Mouse (Mus musculus): ENCODE results near the gene Olfr12. TPM values are rescaled to one million over a fixed set of nuclear protein-coding genes. Genes with fewer than 3 reads are reported as not detected.

Gene Olfr12
- total and polyA plus RNA-seq, 2 experiments from 2014 or later, result not detected

DNA sequence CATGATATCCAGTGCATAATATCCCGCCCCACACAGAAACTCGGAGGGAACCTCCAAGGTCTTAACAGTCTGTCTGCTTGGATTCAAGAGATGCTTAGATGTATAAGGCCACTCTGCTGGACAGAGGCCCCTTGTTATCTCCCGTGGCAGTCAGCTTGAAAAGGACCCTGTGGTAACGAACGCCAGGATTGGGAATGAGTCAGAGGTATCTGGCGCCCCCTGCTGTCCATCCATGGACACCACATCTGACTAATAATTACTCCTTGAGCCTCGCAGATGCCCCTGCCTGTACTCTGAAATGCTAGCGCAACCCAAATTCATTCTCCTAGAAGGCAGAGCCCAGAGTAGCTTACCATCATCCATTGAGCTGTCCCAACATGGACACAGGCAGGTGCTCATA lies 30.2 kb downstream of the Olfr12 start:
- Histone ChIP-seq H3K4me3 (ENCODE audit: low read depth, low read length) (no peak overlapping the region), H3K27me3 (ENCODE audit: insufficient read depth, low read length) (no peaks in the 10 kb centered on the region), H3K36me3 (ENCODE audit: insufficient read depth, low read length) (no peaks in the 10 kb centered on the region), H3K27ac (ENCODE audit: low read depth, low read length) (no peak overlapping the region), H3K4me2 (ENCODE audit: low read depth, low read length, poor library complexity, severe bottlenecking) (0 out of 2 replicates have a peak overlapping the region, but pooled peaks have one; percentile 12), H3K9me3 (ENCODE audit: low read length) (no peaks in the 10 kb centered on the region), H3K4me1 (ENCODE audit: insufficient read depth, low read length) (no peaks in the 10 kb centered on the region), H3K9ac (replicated peaks; ENCODE audit: low read length, poor library complexity, severe bottlenecking) (no peak overlapping the region)
- ATAC-seq (ENCODE audit: low FRiP score) (no peak), DNase-seq (ENCODE audit: low spot score) (peak; percentile 88)
- WGBS, result 9% methylated on average over 8 of the region's 8 CpGs
- peak; percentile 93 for TF ChIP-seq CTCF (IDR thresholded peaks at IDR 0.05)

DNA sequence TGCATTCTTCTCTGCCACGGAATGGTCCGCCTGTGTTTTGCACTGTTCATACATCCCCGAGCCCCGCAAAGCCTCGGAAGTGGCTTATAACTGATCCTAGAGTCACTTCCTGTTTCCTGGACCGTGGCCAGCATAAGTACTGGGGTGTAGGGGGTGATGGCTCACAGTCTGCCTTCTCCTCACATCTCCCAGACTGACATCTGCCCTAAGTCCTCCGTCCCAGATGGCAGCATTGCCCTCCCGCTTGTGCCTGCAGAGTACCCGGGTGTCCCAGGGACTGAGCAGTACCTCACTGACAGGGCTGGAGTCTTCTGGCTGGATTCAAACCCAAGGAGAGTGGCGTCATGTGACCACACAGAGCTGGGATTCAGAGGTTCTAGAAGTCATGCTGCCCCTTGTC lies 30.6 kb downstream of the Olfr12 start:
- Histone ChIP-seq H3K4me1 (ENCODE audit: insufficient read depth, low read length) (no peaks in the 10 kb centered on the region), H3K9me3 (ENCODE audit: low read length) (no peaks in the 10 kb centered on the region), H3K4me3 (ENCODE audit: low read depth, low read length) (no peak overlapping the region), H3K36me3 (ENCODE audit: insufficient read depth, low read length) (no peaks in the 10 kb centered on the region), H3K9ac (replicated peaks; ENCODE audit: low read length, poor library complexity, severe bottlenecking) (no peak overlapping the region), H3K4me2 (ENCODE audit: low read depth, low read length, poor library complexity, severe bottlenecking) (0 out of 2 replicates have a peak overlapping the region, but pooled peaks have one; percentile 12), H3K27me3 (ENCODE audit: insufficient read depth, low read length) (no peaks in the 10 kb centered on the region), H3K27ac (ENCODE audit: low read depth, low read length) (no peak overlapping the region)
- TF ChIP-seq CTCF (IDR thresholded peaks at IDR 0.05), result no peak
- WGBS, result 57% methylated on average over 10 of the region's 10 CpGs
- DNase-seq (ENCODE audit: low spot score) (no peak), ATAC-seq (ENCODE audit: low FRiP score) (peak; percentile 18; the same call in 1 of the 2 replicates)

DNA sequence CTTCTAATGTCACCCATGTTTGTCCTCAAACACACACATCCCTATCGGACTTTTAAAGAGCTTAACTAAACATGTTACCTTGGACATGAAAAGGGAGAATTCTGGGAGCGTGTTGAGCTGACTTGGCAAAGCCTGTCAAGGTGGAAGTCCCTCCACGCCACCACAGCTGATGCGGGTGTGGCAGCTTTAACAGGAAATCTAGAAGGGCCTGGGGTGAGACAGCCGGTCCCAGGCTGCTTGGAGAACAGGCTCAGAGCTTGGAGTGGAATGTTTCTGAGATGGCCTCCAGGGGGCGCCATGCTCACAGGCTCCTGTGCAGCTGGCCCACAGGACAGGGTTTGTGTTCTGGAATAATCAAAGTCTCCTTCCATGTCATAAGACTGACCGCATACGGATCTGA lies 31.1 kb downstream of the Olfr12 start, which contains the start of gene Otos:
TSS of gene Otos (minus strand) at position 169 of the 400 bp plus-strand sequence.
- WGBS, result 20% methylated on average over 8 of the region's 8 CpGs
- no peaks in the 10 kb centered on the region for H3K4me1 ChIP-seq (ENCODE audit: insufficient read depth, low read length)
- peak; percentile 59; the same call in 1 of the 2 replicates for ATAC-seq (ENCODE audit: low FRiP score)
- no peaks in the 10 kb centered on the region for H3K36me3 ChIP-seq (ENCODE audit: insufficient read depth, low read length)
- H3K9me3 ChIP-seq (ENCODE audit: low read length), result no peaks in the 10 kb centered on the region
- H3K4me2 ChIP-seq (ENCODE audit: low read depth, low read length, poor library complexity, severe bottlenecking), result 0 out of 2 replicates have a peak within 1 kb of the TSS, but pooled peaks have one; percentile 12
- no peak within 1 kb of the TSS for H3K4me3 ChIP-seq (ENCODE audit: low read depth, low read length)
- no peaks in the 10 kb centered on the region for H3K27me3 ChIP-seq (ENCODE audit: insufficient read depth, low read length)
- H3K27ac ChIP-seq (ENCODE audit: low read depth, low read length), result no peak within 1 kb of the TSS
- peak; percentile 88 for DNase-seq (ENCODE audit: low spot score)
- peak; percentile 86 for TF ChIP-seq CTCF (IDR thresholded peaks at IDR 0.05)
- H3K9ac ChIP-seq (replicated peaks; ENCODE audit: low read length, poor library complexity, severe bottlenecking), result no peak within 1 kb of the TSS

DNA sequence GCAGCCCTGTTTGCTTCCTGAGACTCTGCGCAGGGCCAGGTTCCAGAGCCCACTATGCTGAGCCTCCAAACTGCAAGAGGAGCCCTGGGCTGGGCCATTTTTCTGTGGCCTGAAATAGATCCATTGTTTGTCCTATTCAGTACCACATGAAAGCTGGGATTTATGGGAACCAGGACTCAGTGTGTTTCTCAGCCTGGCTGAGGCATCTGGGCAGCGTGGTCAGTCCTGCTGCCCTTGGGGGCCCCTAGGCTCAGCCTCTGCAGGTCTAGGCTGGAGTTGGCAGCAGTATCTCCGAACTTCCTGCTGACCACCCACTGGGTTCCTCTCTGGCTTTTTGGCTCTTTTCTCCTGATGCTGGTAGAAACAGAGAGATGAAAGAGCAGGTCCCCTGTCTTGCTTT lies 33.9 kb downstream of the Olfr12 start:
- DNase-seq (ENCODE audit: low spot score) (peak; percentile 32), ATAC-seq (ENCODE audit: low FRiP score) (no peak)
- H3K36me3 ChIP-seq (ENCODE audit: insufficient read depth, low read length), result no peaks in the 10 kb centered on the region
- H3K4me2 ChIP-seq (ENCODE audit: low read depth, low read length, poor library complexity, severe bottlenecking), result no peak overlapping the region
- no peaks in the 10 kb centered on the region for H3K9me3 ChIP-seq (ENCODE audit: low read length)
- H3K27me3 ChIP-seq (ENCODE audit: insufficient read depth, low read length), result no peaks in the 10 kb centered on the region
- no peak overlapping the region for H3K4me3 ChIP-seq (ENCODE audit: low read depth, low read length)
- WGBS, result 59% methylated on average over 3 of the region's 3 CpGs
- H3K27ac ChIP-seq (ENCODE audit: low read depth, low read length), result no peak overlapping the region
- H3K9ac ChIP-seq (replicated peaks; ENCODE audit: low read length, poor library complexity, severe bottlenecking), result no peak overlapping the region
- H3K4me1 ChIP-seq (ENCODE audit: insufficient read depth, low read length), result no peaks in the 10 kb centered on the region
- no peak for TF ChIP-seq CTCF (IDR thresholded peaks at IDR 0.05)

DNA sequence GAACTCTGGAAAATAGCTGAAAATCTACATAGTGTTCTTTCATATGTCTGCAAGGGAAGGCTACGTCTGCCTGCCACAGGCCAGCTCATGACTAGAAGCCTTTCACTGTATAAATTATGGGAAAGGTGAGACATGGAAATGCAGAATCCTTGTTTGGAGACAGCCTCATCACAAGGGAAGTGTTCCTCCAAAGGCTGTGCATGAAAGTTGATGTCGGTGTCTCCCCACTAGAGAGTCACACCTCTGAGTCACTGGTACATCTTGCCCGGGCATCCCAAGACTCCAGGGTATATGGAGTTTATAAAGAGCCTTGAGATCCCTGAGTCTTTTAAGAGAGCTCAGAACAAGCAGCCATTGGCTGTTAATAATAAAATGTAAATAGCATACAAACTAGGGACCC lies 35.6 kb downstream of the Olfr12 start:
- Histone ChIP-seq H3K27me3 (ENCODE audit: insufficient read depth, low read length) (no peaks in the 10 kb centered on the region), H3K9me3 (ENCODE audit: low read length) (no peaks in the 10 kb centered on the region), H3K4me1 (ENCODE audit: insufficient read depth, low read length) (no peaks in the 10 kb centered on the region), H3K9ac (replicated peaks; ENCODE audit: low read length, poor library complexity, severe bottlenecking) (no peak overlapping the region), H3K36me3 (ENCODE audit: insufficient read depth, low read length) (no peaks in the 10 kb centered on the region), H3K4me3 (ENCODE audit: low read depth, low read length) (no peak overlapping the region), H3K27ac (ENCODE audit: low read depth, low read length) (no peak overlapping the region), H3K4me2 (ENCODE audit: low read depth, low read length, poor library complexity, severe bottlenecking) (no peak overlapping the region)
- DNase-seq (ENCODE audit: low spot score) (no peak), ATAC-seq (ENCODE audit: low FRiP score) (no peak)
- no peak for TF ChIP-seq CTCF (IDR thresholded peaks at IDR 0.05)
- WGBS, result 87% methylated on average over 3 of the region's 3 CpGs

DNA sequence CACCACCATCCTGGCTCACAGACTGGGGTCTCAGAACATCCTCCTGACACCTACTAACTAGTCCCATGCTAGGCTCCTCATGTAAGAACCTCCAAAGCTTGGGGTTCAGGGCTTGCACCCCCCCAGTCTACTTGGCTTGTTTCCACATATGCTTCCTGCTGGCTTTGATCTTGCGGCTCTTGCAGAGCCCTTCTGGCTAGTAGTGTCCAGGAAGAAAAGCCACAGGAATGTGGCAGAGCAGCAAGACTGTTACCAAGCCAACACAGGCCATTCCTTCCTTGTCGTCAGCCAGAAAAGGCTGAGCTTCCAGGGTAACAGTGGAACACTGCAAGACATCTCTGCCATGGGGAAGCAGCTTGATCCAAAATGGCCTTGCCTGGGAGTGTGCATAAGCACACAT lies 37.1 kb downstream of the Olfr12 start:
- DNase-seq (ENCODE audit: low spot score), result no peak
- H3K9ac ChIP-seq (replicated peaks; ENCODE audit: low read length, poor library complexity, severe bottlenecking), result no peak overlapping the region
- H3K36me3 ChIP-seq (ENCODE audit: insufficient read depth, low read length), result no peaks in the 10 kb centered on the region
- H3K4me3 ChIP-seq (ENCODE audit: low read depth, low read length), result no peak overlapping the region
- no peak overlapping the region for H3K4me2 ChIP-seq (ENCODE audit: low read depth, low read length, poor library complexity, severe bottlenecking)
- H3K4me1 ChIP-seq (ENCODE audit: insufficient read depth, low read length), result no peaks in the 10 kb centered on the region
- WGBS, result 39% methylated on average over 2 of the region's 2 CpGs
- no peak for ATAC-seq (ENCODE audit: low FRiP score)
- no peaks in the 10 kb centered on the region for H3K9me3 ChIP-seq (ENCODE audit: low read length)
- no peak overlapping the region for H3K27ac ChIP-seq (ENCODE audit: low read depth, low read length)
- no peak for TF ChIP-seq CTCF (IDR thresholded peaks at IDR 0.05)
- no peaks in the 10 kb centered on the region for H3K27me3 ChIP-seq (ENCODE audit: insufficient read depth, low read length)
